Mouse (Mus musculus) erythroblast, embryonic 14.5 days (primary cell): ENCODE data around the gene Panx2. TPM values are rescaled to one million over a fixed set of nuclear protein-coding genes. Genes with fewer than 3 reads are reported as not detected.

Source experiments
- H3K27me3 ChIP-seq: 2 replicates; pipeline ENCODE4 v1.6.1; 2012; ENCODE audit warnings: inconsistent platforms; ENCODE audit not compliant: control insufficient read depth
- H3K36me3 ChIP-seq: 2 replicates; pipeline ENCODE4 v1.6.1; 2012; ENCODE audit warnings: mild to moderate bottlenecking, inconsistent platforms; ENCODE audit not compliant: control insufficient read depth
- H3K4me1 ChIP-seq: 2 replicates; pipeline ENCODE4 v1.6.1; 2012; ENCODE audit warnings: inconsistent platforms; ENCODE audit not compliant: control insufficient read depth
- H3K4me3 ChIP-seq: replicated peaks from 2 replicates; pipeline ENCODE3; 2012; ENCODE audit warnings: moderate library complexity, mild to moderate bottlenecking, inconsistent platforms
- H3K9me3 ChIP-seq: 2 replicates; pipeline ENCODE4 v1.6.1; 2012; ENCODE audit warnings: low read length, inconsistent platforms, mixed read lengths; ENCODE audit not compliant: control insufficient read depth
- GATA1 ChIP-seq: IDR thresholded peaks from 2 replicates; pipeline ENCODE4 v1.6.1; 2012; ENCODE audit warnings: low read length, inconsistent platforms, mixed read lengths
- TAL1 ChIP-seq: IDR thresholded peaks from 3 replicates; pipeline ENCODE4 v1.6.1; 2012; ENCODE audit warnings: low read length, inconsistent platforms, mixed read lengths
- polyA plus RNA-seq: library from polyadenylated mRNA; stranded (reverse); fragments of >175 nt; gene quantifications from 2 replicates; pipeline ENCODE4 v1.2.3, GENCODE M21; 2012

The Panx2 gene
- polyA plus RNA-seq, 1 experiment: not detected

DNA sequence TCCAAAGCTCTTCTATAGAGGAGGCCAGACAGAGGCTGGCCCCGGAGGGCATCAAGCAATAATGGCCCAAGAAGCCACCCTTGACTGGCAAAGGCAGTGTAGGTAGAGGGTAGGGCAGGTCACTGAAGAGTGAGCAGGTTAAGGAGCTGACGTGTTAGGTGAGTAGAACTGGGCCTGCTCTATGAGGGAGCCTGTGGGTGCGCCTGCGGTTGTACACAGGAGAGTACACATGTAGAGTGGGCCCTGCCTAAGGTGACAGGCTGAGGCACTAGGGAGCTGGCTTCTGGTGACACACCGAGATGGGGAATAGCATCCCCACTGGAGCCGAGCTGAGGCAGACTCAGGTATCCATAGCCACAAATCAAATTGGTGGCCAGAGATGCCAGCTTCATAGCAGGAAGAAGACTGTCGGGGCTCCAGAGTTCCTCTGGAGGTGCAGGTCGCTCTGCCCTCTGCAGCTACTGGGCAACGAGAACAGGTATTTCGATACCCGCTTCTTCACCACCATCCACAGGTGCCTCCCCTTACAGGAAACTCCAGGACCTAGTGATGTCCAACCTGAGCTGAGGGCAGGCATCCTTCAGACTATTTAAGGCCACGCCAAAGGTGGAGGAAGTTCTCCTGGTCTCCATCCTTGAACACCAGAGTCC is 1.4 kb downstream of the Panx2 start:
- H3K4me1 ChIP-seq: no peaks in the 10 kb centered on the region
- no peak overlapping the region for H3K4me3 ChIP-seq
- TF ChIP-seq GATA1 (no peak), TAL1 (no peak)
- no peaks in the 10 kb centered on the region for H3K36me3 ChIP-seq
- peaks cover 78% of the 10 kb centered on the region for H3K27me3 ChIP-seq
- no peaks in the 10 kb centered on the region for H3K9me3 ChIP-seq

DNA sequence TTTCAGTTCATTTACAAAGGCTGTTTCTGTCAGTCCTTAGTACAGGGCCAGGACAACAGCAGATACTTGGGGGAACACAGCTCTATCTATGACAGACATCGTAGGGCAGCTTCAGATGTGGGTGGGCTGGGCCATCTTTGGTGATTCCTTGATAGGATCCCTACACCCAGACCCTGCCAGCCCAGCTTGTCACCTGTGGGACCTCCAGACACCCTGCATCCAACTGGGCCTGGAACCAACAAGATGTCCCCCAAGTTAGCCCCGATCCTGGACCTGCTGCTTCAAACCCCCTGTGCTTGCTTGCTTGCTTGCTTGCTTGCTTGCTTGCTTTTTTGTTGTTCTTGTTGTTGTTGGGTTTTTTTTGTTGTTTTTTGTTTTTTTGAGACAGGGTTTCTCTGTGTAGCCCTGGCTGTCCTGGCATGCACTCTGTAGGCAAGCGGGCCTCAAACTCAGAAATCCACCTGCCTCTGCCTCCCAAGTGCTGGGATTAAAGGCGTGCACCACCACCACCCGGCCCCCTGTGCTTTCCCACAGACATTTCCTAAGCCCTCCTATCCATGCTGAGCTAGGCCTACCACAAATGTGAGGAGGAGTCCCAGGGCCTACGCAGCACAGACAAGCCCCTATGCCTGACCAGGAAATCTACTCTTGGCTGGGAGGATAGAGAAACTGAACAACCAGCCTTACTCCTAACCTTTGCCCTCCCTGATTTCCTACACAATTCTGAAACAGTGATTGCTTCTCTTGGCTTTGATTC is 2.4 kb downstream of the Panx2 start:
- no peak for TF ChIP-seq TAL1
- Histone ChIP-seq H3K4me3 (no peak overlapping the region), H3K4me1 (no peaks in the 10 kb centered on the region), H3K27me3 (peaks cover 84% of the 10 kb centered on the region), H3K9me3 (no peaks in the 10 kb centered on the region), H3K36me3 (no peaks in the 10 kb centered on the region)

DNA sequence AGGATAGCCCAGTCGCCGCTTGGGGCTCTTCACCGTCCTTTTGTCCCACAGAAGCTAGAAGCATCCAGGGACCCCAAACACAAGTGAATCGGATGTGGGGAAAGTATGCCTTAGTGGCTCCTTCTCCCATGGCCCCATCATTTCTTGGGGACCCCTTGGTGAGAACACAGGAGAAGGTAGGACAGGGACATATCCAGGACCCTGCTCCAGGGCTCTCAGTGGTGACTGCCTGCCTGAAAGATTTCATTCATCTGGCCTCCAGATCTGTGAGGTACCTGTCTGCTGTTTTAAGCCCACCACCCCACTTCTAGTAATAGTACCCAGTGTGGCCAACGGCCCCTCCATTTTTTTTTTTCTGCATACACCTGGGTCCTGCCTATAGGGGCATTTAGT is 3.0 kb downstream of the Panx2 start:
- Histone ChIP-seq H3K4me1 (no peaks in the 10 kb centered on the region), H3K36me3 (no peaks in the 10 kb centered on the region), H3K9me3 (no peaks in the 10 kb centered on the region), H3K27me3 (peaks cover 86% of the 10 kb centered on the region), H3K4me3 (no peak overlapping the region)
- TF ChIP-seq TAL1: no peak
- peak; percentile 4; the same call in 1 of the 2 replicates for TF ChIP-seq GATA1

DNA sequence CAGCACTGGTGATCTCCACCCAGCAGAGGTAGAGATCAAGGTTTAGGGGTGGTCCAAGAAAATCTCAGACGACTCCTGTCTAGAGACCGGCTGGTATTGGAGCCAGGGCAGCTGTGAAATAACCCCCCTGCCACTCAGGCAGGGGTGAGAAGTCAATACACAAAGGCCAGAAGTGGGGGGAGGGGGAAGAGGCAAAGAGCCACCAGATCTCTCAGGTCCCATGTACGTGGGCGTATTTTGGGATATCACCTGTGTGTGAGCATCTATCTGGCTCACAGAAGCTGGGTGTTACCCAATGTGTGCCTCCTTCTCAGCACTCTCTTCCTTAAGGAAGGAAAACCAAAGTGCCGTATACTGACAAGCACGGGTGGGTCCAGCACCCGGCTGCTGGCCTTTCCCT is 3.5 kb downstream of the Panx2 start:
- H3K27me3 ChIP-seq: peaks cover 87% of the 10 kb centered on the region
- TF ChIP-seq TAL1 (no peak), GATA1 (no peak)
- no peaks in the 10 kb centered on the region; the same call in 1 of the 2 replicates for H3K9me3 ChIP-seq
- no peaks in the 10 kb centered on the region for H3K4me1 ChIP-seq
- H3K4me3 ChIP-seq: no peak overlapping the region
- H3K36me3 ChIP-seq: no peaks in the 10 kb centered on the region

DNA sequence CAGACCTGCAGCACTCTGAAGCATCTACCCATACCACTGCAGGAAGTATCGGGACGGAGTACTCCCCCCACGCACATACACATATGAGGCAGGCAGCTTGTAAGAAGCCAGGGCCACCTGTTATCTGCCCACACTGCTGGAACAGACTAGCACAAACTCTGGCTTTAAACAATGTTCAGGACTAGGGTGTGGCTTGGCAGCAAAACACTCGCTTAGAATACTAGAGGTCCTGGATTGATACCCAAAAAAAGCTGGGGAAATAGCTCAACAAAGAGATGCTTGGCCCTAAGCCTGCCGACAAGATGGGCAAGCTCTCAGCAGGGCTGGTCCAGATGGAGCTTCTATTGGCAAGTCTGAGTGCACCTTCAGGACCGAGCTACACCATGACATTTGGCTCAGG is 4.0 kb downstream of the Panx2 start:
- no peaks in the 10 kb centered on the region for H3K36me3 ChIP-seq
- peaks cover 87% of the 10 kb centered on the region for H3K27me3 ChIP-seq
- no peaks in the 10 kb centered on the region; the same call in 1 of the 2 replicates for H3K9me3 ChIP-seq
- no peaks in the 10 kb centered on the region for H3K4me1 ChIP-seq
- no peak overlapping the region for H3K4me3 ChIP-seq
- TF ChIP-seq TAL1 (no peak), GATA1 (no peak)

DNA sequence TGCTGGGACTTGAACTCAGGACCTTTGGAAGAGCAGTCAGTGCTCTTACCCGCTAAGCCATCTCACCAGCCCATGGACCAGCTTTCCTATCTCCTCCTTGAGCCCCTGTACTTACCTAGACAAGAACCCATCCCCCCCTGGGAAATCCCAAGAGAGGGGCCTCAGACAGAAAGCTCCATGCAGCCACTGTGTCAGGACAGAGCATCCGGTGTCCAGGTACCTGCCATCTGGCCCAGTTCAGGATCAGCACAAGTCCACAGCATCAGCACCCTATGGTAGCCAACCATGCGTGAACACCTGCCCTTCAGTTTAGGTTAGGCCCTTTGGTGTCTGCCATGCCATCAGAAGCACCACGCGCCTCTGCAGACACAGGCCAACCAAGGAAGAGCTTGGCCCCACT is 5.4 kb downstream of the Panx2 start:
- TF ChIP-seq GATA1 (no peak), TAL1 (no peak)
- Histone ChIP-seq H3K4me1 (no peaks in the 10 kb centered on the region), H3K9me3 (no peaks in the 10 kb centered on the region; the same call in 1 of the 2 replicates), H3K4me3 (no peak overlapping the region), H3K36me3 (no peaks in the 10 kb centered on the region), H3K27me3 (peaks cover 87% of the 10 kb centered on the region)

DNA sequence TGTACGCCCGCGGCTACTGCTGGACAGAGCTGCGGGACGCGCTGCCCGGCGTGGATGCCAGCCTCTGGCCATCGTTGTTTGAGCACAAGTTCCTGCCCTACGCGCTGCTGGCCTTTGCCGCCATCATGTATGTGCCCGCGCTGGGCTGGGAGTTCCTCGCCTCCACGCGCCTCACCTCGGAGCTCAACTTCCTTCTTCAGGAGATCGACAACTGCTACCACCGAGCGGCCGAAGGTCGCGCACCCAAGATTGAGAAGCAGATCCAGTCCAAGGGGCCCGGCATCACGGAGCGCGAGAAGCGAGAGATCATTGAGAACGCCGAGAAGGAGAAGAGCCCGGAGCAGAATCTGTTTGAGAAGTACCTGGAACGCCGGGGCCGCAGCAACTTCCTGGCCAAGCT is 8.1 kb downstream of the Panx2 start:
- TF ChIP-seq TAL1: no peak
- no peak for TF ChIP-seq GATA1
- Histone ChIP-seq H3K36me3 (no peaks in the 10 kb centered on the region), H3K9me3 (no peaks in the 10 kb centered on the region; the same call in 1 of the 2 replicates), H3K4me3 (no peak overlapping the region), H3K27me3 (peaks cover 67% of the 10 kb centered on the region), H3K4me1 (no peaks in the 10 kb centered on the region)

DNA sequence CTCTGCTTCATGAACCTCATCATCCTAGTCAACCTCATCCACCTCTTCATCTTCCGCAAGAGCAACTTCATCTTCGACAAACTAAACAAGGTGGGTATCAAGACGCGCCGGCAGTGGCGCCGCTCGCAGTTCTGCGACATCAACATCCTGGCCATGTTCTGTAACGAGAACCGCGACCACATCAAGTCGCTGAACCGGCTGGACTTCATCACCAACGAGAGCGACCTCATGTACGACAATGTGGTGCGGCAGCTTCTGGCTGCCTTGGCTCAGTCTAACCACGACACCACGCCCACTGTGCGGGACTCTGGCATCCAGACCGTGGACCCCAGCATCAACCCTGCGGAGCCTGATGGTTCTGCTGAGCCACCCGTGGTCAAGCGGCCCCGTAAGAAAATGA is 8.7 kb downstream of the Panx2 start:
- H3K9me3 ChIP-seq: no peaks in the 10 kb centered on the region; the same call in 1 of the 2 replicates
- peaks cover 63% of the 10 kb centered on the region for H3K27me3 ChIP-seq
- TF ChIP-seq TAL1: no peak
- TF ChIP-seq GATA1: no peak
- H3K4me1 ChIP-seq: no peaks in the 10 kb centered on the region
- no peaks in the 10 kb centered on the region for H3K36me3 ChIP-seq
- H3K4me3 ChIP-seq: no peak overlapping the region

DNA sequence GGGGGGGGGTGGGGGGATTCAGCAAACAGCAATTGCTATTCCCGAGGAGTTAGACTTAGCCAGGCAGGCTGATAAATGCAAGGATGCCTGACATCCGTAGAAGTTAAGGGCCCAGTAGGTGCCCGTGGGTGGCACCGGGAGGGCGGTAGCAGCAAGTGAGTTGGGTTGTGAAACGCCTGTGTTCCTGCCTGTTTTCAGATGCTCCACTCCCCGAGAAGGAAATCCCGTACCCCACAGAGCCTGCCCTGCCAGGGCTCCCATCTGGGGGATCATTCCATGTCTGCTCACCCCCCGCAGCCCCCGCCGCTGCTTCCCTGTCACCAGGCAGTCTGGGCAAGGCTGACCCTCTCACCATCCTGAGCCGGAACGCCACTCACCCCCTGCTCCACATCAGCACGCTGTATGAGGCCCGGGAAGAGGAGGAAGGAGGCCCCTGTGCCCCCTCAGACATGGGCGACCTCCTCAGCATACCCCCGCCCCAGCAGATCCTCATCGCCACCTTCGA is 9.9 kb downstream of the Panx2 start:
- Histone ChIP-seq H3K9me3 (no peaks in the 10 kb centered on the region; the same call in 1 of the 2 replicates), H3K4me3 (no peak overlapping the region), H3K4me1 (no peaks in the 10 kb centered on the region), H3K36me3 (no peaks in the 10 kb centered on the region), H3K27me3 (peaks cover 61% of the 10 kb centered on the region)
- no peak for TF ChIP-seq GATA1
- no peak for TF ChIP-seq TAL1
